Mouse (Mus musculus): ENCODE data around the gene Olfr1441. TPM values are rescaled to one million over a fixed set of nuclear protein-coding genes. Genes with fewer than 3 reads are reported as not detected.

Olfr1441 gene
- polyA plus RNA-seq, 1 experiment from 2014 or later: not detected

DNA sequence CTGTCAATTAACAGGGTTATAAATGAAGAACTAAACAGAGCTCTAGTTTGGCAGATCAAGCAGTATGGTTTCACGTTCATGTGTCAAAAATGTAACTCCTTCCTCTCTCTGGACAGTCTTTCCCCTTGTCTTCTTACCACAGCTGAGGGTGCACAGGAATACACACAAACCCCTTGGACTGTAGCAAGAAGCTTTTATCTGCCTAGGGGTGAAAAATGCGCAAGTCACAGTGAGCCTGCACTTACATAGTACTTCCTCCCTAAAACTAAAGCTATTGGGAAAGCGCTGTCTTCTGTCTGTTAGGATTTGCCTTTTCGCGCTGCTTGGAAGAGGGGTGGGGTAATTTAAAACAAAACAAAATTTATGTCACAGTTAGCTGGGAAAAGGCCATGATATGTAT is 46.9 kb downstream of the Olfr1441 start:
- no peak for ATAC-seq (ENCODE audit: insufficient read depth, low FRiP score, low read depth)
- no peak overlapping the region for H3K9ac ChIP-seq
- 55% methylated on average over 5 of the region's 5 CpGs for WGBS

DNA sequence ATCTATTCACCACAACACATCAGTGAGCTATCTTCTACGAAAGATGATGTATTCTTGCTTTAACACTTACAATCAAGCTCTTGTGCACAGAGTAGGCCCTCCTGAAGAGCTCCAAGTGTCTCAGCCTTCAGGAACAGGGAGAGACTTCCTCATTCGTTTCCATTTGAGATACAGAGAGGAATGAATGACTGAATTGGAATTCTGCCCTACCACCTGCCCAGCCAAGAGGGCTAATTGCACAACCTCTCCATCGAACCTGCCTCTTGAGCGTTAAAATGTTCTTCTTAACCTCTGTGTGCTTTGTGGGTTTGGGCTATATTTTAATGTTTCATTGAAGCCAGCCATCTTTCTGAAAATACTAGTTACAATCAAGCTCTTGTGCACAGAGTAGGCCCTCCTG is 47.4 kb downstream of the Olfr1441 start:
- H3K27ac ChIP-seq: 0 out of 2 replicates have a peak overlapping the region, but pooled peaks have one; percentile 23
- 74% methylated on average over 4 of the region's 4 CpGs for WGBS
- peaks cover 14% of the 10 kb centered on the region; the same call in 1 of the 2 replicates for H3K36me3 ChIP-seq

More for the DNA sequence above, 46.9 kb downstream of the Olfr1441 start:
- H3K4me3 ChIP-seq (replicated peaks): no peak overlapping the region
- no peaks in the 10 kb centered on the region for H3K9me3 ChIP-seq
- H3K4me2 ChIP-seq: no peak overlapping the region
- H3K4me1 ChIP-seq: no peaks in the 10 kb centered on the region
- no peaks in the 10 kb centered on the region for H3K27me3 ChIP-seq (replicated peaks)
- H3K36me3 ChIP-seq: peaks cover 8% of the 10 kb centered on the region; the same call in 1 of the 2 replicates
- H3K27ac ChIP-seq: peak overlapping the region; percentile 23; the same call in 1 of the 2 replicates

DNA sequence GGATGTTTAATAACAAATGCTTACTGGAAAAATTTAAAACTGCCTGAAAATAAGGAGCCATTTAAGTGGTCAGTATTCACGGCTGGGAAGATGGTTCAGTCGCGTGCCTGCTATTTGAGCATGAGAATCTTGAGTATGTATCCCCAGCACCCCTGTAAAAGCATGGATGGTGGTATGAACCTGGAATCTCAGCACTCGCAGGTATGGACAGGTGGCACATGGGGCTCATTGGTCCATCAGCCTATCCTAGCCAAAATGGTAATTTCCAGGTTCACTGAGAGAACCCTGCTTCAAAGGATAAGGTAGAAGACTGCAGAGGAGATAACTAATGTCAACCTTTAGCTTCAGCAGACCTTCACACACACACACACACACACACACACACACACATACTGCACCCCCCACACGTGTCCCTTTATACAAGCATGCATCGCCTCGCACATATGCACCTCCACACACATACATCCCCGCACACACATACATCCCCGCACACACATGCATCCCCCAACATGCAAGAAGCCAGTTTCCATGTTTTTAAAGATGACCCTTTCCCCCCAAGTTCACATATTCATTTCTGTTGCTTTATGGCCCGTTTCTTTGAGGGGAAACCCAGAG is 48.4 kb downstream of the Olfr1441 start:
- WGBS: 88% methylated on average over 10 of the region's 10 CpGs
- ATAC-seq (ENCODE audit: insufficient read depth, low FRiP score, low read depth): no peak

More for the DNA sequence above, 47.4 kb downstream of the Olfr1441 start:
- no peaks in the 10 kb centered on the region for H3K9me3 ChIP-seq
- no peak overlapping the region for H3K4me2 ChIP-seq
- no peaks in the 10 kb centered on the region for H3K4me1 ChIP-seq
- ATAC-seq (ENCODE audit: insufficient read depth, low FRiP score, low read depth): no peak
- no peak overlapping the region for H3K9ac ChIP-seq
- H3K27me3 ChIP-seq (replicated peaks): no peaks in the 10 kb centered on the region
- no peak overlapping the region for H3K4me3 ChIP-seq (replicated peaks)

DNA sequence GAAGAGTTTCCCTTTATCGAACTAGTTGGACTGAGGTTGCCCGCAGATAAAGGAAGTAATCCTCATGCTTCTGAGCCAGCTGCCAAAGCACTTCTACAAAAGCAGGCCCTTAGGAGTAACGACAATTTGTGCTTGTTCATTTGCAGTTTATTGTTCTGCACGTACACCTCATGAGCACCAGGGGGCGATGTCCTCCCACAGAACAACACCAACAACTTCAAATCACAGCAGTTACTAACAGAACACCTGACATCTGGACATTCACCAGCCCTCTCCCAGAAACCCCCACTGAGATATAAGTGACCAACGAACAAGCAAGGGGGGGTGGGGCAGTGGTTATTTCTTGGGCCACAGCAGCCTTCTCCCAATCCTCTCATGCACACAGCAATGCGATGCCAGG is 49.0 kb downstream of the Olfr1441 start:
- H3K9ac ChIP-seq: no peak overlapping the region
- no peak overlapping the region for H3K4me2 ChIP-seq
- no peak for ATAC-seq (ENCODE audit: insufficient read depth, low FRiP score, low read depth)
- H3K27me3 ChIP-seq (replicated peaks): no peaks in the 10 kb centered on the region
- H3K4me3 ChIP-seq (replicated peaks): no peak overlapping the region
- peaks cover 16% of the 10 kb centered on the region; the same call in 1 of the 2 replicates for H3K36me3 ChIP-seq
- no peaks in the 10 kb centered on the region for H3K4me1 ChIP-seq
- H3K9me3 ChIP-seq: no peaks in the 10 kb centered on the region
- no peak overlapping the region for H3K27ac ChIP-seq
- WGBS: 31% methylated on average over 7 of the region's 7 CpGs

More for the DNA sequence above, 48.4 kb downstream of the Olfr1441 start:
- Histone ChIP-seq H3K27ac (no peak overlapping the region), H3K36me3 (peaks cover 16% of the 10 kb centered on the region; the same call in 1 of the 2 replicates), H3K4me3 (replicated peaks) (no peak overlapping the region), H3K9me3 (no peaks in the 10 kb centered on the region), H3K4me2 (no peak overlapping the region), H3K9ac (no peak overlapping the region), H3K4me1 (no peaks in the 10 kb centered on the region), H3K27me3 (replicated peaks) (no peaks in the 10 kb centered on the region)

DNA sequence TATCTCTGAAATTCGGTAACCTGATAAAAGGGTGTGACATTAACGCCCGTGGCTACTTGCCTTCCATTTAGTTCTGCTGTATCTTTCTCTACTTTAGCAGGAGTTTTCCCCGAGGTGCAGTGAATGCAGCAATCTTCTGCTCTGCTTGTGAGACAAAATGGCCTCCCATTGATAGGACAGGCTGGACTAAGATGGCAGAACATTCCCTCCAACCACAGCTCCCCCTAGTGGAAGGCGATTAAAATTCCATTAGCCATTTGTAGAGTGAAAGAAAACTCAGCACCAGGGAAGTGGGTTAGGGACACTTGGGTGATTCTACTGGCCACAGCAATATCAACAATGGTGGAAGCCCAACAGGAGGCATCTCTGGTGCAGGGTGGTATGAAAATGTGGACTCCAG is 50.2 kb downstream of the Olfr1441 start:
- WGBS: 83% methylated on average over 5 of the region's 5 CpGs
- no peak overlapping the region for H3K27ac ChIP-seq
- no peak overlapping the region for H3K4me3 ChIP-seq (replicated peaks)
- no peak overlapping the region for H3K9ac ChIP-seq
- peaks cover 16% of the 10 kb centered on the region; the same call in 1 of the 2 replicates for H3K36me3 ChIP-seq
- no peak for ATAC-seq (ENCODE audit: insufficient read depth, low FRiP score, low read depth)
- H3K27me3 ChIP-seq (replicated peaks): no peaks in the 10 kb centered on the region
- H3K4me2 ChIP-seq: no peak overlapping the region
- H3K9me3 ChIP-seq: no peaks in the 10 kb centered on the region
- no peaks in the 10 kb centered on the region for H3K4me1 ChIP-seq

DNA sequence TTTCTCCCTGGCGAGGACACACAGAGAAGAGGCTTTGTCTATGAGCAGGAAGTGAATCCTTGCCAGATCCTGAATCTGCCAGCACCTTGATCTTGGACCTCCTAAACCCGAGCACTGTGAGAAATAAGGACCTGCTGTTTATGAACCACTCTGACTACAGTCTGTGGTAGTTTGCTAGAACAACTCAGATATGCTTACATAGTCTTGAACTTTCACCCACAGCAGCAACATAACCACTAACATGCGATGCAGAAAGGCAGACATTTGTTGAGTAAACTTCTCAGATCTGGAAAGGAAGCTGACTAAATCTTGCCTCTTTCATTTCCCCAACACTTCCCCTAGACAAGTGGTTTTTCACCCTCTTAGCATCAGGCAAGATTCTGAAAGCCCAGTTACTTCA is 54.6 kb downstream of the Olfr1441 start:
- H3K9ac ChIP-seq: no peak overlapping the region
- H3K27ac ChIP-seq: peak overlapping the region; percentile 36
- WGBS: 53% methylated on average over 3 of the region's 3 CpGs
- H3K27me3 ChIP-seq (replicated peaks): no peaks in the 10 kb centered on the region
- no peaks in the 10 kb centered on the region for H3K9me3 ChIP-seq
- no peak overlapping the region for H3K4me3 ChIP-seq (replicated peaks)
- H3K4me2 ChIP-seq: no peak overlapping the region; the same call in 1 of the 2 replicates
- no peak for ATAC-seq (ENCODE audit: insufficient read depth, low FRiP score, low read depth)
- peaks cover 13% of the 10 kb centered on the region for H3K4me1 ChIP-seq
- peaks cover 16% of the 10 kb centered on the region for H3K36me3 ChIP-seq

DNA sequence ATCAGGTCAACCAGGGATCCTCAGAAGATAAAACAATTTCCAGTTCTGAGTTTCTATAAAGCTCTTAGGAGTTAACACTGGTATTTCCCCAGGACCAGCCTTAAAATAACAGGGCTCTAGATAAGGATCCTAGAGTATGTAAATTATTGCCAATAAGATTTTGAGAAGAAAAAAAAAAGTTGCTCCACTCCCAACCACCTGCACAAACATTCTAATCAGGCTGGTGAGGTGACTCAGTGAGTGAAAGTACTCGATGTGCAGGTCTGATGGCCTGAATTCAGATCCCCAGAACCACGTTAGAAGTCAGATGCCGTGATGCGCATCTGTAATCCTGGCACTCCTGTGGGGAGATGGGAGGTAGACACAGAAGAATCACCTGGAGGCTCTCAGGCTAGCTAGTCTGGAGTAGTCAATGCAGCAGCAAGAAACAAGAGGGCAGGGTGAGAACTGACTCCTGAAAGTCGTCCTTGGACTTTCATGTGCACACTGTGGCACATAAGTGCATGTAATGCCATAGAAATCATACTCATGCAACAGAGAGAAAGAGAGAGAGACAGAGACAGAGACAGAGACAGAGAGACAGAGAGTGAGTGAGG is 55.2 kb downstream of the Olfr1441 start:
- Histone ChIP-seq H3K9ac (no peak overlapping the region), H3K4me2 (no peak overlapping the region; the same call in 1 of the 2 replicates), H3K27ac (peak overlapping the region; percentile 42; the same call in 1 of the 2 replicates), H3K4me1 (peaks cover 13% of the 10 kb centered on the region), H3K27me3 (replicated peaks) (no peaks in the 10 kb centered on the region), H3K4me3 (replicated peaks) (no peak overlapping the region), H3K36me3 (peaks cover 16% of the 10 kb centered on the region), H3K9me3 (no peaks in the 10 kb centered on the region)
- 66% methylated on average over 5 of the region's 5 CpGs for WGBS
- ATAC-seq (ENCODE audit: insufficient read depth, low FRiP score, low read depth): peak; percentile 59; the same call in 1 of the 2 replicates

Other genes with a start within 250 kb of the Olfr1441 start
- gene Olfr1555-ps1, start 247.3 kb upstream of the Olfr1441 start, polyA plus RNA-seq (2015; fragmentation: Nextera tagmentation; extraction: Ambion mirVana): 0.04 and 0.06 TPM in 2 replicates
- gene Olfr1431, start 216.8 kb upstream of the Olfr1441 start, polyA plus RNA-seq (2015; fragmentation: Nextera tagmentation; extraction: Ambion mirVana): not detected in 2 replicates
- gene Olfr1432, start 184.8 kb upstream of the Olfr1441 start, polyA plus RNA-seq (2015; fragmentation: Nextera tagmentation; extraction: Ambion mirVana): not detected in 2 replicates
- gene Olfr262, start 175.8 kb upstream of the Olfr1441 start, polyA plus RNA-seq (2015; fragmentation: Nextera tagmentation; extraction: Ambion mirVana): not detected in 2 replicates
- gene Olfr235, start 156.4 kb upstream of the Olfr1441 start, polyA plus RNA-seq (2015; fragmentation: Nextera tagmentation; extraction: Ambion mirVana): not detected in 2 replicates
- not detected in 2 replicates for gene Olfr1434, start 137.6 kb upstream of the Olfr1441 start, polyA plus RNA-seq (2015; fragmentation: Nextera tagmentation; extraction: Ambion mirVana)
- not detected in 2 replicates for gene Olfr1436, start 118.3 kb upstream of the Olfr1441 start, polyA plus RNA-seq (2015; fragmentation: Nextera tagmentation; extraction: Ambion mirVana)
- not detected in 2 replicates for gene Olfr1437, start 92.3 kb upstream of the Olfr1441 start, polyA plus RNA-seq (2015; fragmentation: Nextera tagmentation; extraction: Ambion mirVana)
- not detected in 2 replicates for gene Olfr1438-ps1, start 81.5 kb upstream of the Olfr1441 start, polyA plus RNA-seq (2015; fragmentation: Nextera tagmentation; extraction: Ambion mirVana)
- not detected in 2 replicates for gene Olfr1440, start 30.2 kb upstream of the Olfr1441 start, polyA plus RNA-seq (2015; fragmentation: Nextera tagmentation; extraction: Ambion mirVana)
- gene Pfpl, start 10.5 kb downstream of the Olfr1441 start, polyA plus RNA-seq (2015; fragmentation: Nextera tagmentation; extraction: Ambion mirVana): not detected in 2 replicates
- gene Mpeg1, start 43.3 kb downstream of the Olfr1441 start, polyA plus RNA-seq (2015; fragmentation: Nextera tagmentation; extraction: Ambion mirVana): 1.2 and 1.3 TPM in 2 replicates
- gene Dtx4, start 84.0 kb downstream of the Olfr1441 start, polyA plus RNA-seq (2015; fragmentation: Nextera tagmentation; extraction: Ambion mirVana): 14.7 and 18.6 TPM in 2 replicates
- 20.5 and 21.1 TPM in 2 replicates for gene Fam111a, start 128.3 kb downstream of the Olfr1441 start, polyA plus RNA-seq (2015; fragmentation: Nextera tagmentation; extraction: Ambion mirVana)
- gene Gm4952, start 182.5 kb downstream of the Olfr1441 start, polyA plus RNA-seq (2015; fragmentation: Nextera tagmentation; extraction: Ambion mirVana): 0.32 and 0.43 TPM in 2 replicates
- gene Glyat, start 215.9 kb downstream of the Olfr1441 start, polyA plus RNA-seq (2015; fragmentation: Nextera tagmentation; extraction: Ambion mirVana): not detected in 2 replicates

Data from stomach, embryonic 15.5 days (tissue).